ENCODE assay signal across 28 mouse cellular contexts in genomic region chr10:78594157-78594556, GRCm38 (mm10). TPM values are rescaled to one million over a fixed set of nuclear protein-coding genes. Genes with fewer than 3 reads are reported as not detected.
DNase-seq lines count a peak whose midpoint lies in the region; ATAC-seq lines count a peak whose summit lies in the region.
"Had no signal": no experiment of that assay in that cellular context is flagged by ENCODE, and none has a peak within 500 bp of the region (broad histone marks: within the 10 kb centered on the region; RNA-seq: fewer than 3 reads in every experiment).

No protein-coding gene starts in this region.

- WGBS in forebrain, embryonic 11.5 days, result 84% methylated on average over 6 of the region's 6 CpGs
- WGBS in forebrain, embryonic 10.5 days, result 84% methylated on average over 6 of the region's 6 CpGs

- no peak overlapping the region for H3K4me3 ChIP-seq in forebrain, embryonic 11.5 days (ENCODE audit: low read depth, low read length)
- no peak overlapping the region for H3K4me3 ChIP-seq in forebrain, embryonic 10.5 days
- H3K4me3 ChIP-seq: forebrain, embryonic 12.5 days; hindbrain, embryonic 10.5 days; limb, embryonic 12.5 days; midbrain, embryonic 12.5 days had no signal

- DNase-seq in forebrain, embryonic 11.5 days (ENCODE audit: low spot score), result peak; percentile 32
- no peak for DNase-seq in forebrain, embryonic 10.5 days (ENCODE audit: extremely low spot score, low spot score)
- peak; percentile 23 to 64 for DNase-seq in kidney, postnatal 25 days
- DNase-seq in kidney, postnatal 10 days, result no peak
- DNase-seq in thymus, postnatal 25 days, result peak; percentile 39
- no peak for DNase-seq in thymus, postnatal 36 days
- peak; percentile 46 for DNase-seq in thymus, postnatal 4 days
- no peak for DNase-seq in c-Kit-positive CD71-positive TER-119-positive erythroid progenitor cells, embryonic 14.5 days (ENCODE audit: low spot score)
- DNase-seq: adrenal gland, adult 8-10 months; cerebellum, adult 18-20 months; cerebellum, postnatal 14 days; heart, postnatal 10 days; liver, postnatal 0 days; lung, postnatal 14 days; right cerebral cortex, postnatal 25 days had no signal

- no peak for ATAC-seq in forebrain, embryonic 11.5 days (replicated peaks; ENCODE audit: low FRiP score)
- ATAC-seq: hindbrain, postnatal 0 days; liver, postnatal 0 days had no signal

- H3K27ac ChIP-seq in forebrain, embryonic 11.5 days (ENCODE audit: low read depth, low read length), result no peak overlapping the region
- H3K27ac ChIP-seq in forebrain, embryonic 10.5 days, result no peak overlapping the region
- H3K27ac ChIP-seq: forebrain, embryonic 12.5 days; hindbrain, embryonic 10.5 days; hindbrain, postnatal 0 days; limb, embryonic 12.5 days; midbrain, embryonic 12.5 days had no signal

- peaks cover 7% of the 10 kb centered on the region for H3K4me1 ChIP-seq in forebrain, embryonic 11.5 days (replicated peaks; ENCODE audit: control insufficient read depth, insufficient read depth, low read length)
- peaks cover 25% of the 10 kb centered on the region for H3K4me1 ChIP-seq in forebrain, embryonic 10.5 days

- H3K9ac ChIP-seq in forebrain, embryonic 11.5 days (ENCODE audit: low read length), result no peak overlapping the region
- H3K9ac ChIP-seq: forebrain, embryonic 12.5 days; limb, embryonic 12.5 days; liver, postnatal 0 days; midbrain, embryonic 12.5 days had no signal

- H3K9me3 ChIP-seq in forebrain, embryonic 11.5 days (ENCODE audit: control insufficient read depth, low read length), result no peaks in the 10 kb centered on the region
- no peaks in the 10 kb centered on the region for H3K9me3 ChIP-seq in forebrain, embryonic 10.5 days
- H3K9me3 ChIP-seq: forebrain, embryonic 12.5 days; G1E; hindbrain, embryonic 10.5 days; limb, embryonic 12.5 days; midbrain, embryonic 12.5 days had no signal

- H3K36me3 ChIP-seq in forebrain, embryonic 11.5 days (ENCODE audit: control insufficient read depth, insufficient read depth, low read length), result no peaks in the 10 kb centered on the region
- peaks cover 9% of the 10 kb centered on the region for H3K36me3 ChIP-seq in forebrain, embryonic 10.5 days (replicated peaks)
- H3K36me3 ChIP-seq: G1E; midbrain, embryonic 12.5 days had no signal

- H3K27me3 ChIP-seq in forebrain, embryonic 11.5 days (ENCODE audit: control insufficient read depth, insufficient read depth, low read length), result no peaks in the 10 kb centered on the region
- no peaks in the 10 kb centered on the region for H3K27me3 ChIP-seq in forebrain, embryonic 10.5 days (ENCODE audit: poor library complexity, severe bottlenecking)
- H3K27me3 ChIP-seq: limb, embryonic 12.5 days; midbrain, embryonic 12.5 days had no signal

- no peak overlapping the region for H3K4me2 ChIP-seq in forebrain, embryonic 11.5 days (ENCODE audit: low read depth, low read length, severe bottlenecking)
- H3K4me2 ChIP-seq: forebrain, embryonic 12.5 days; heart, embryonic 11.5 days; limb, embryonic 12.5 days; liver, embryonic 11.5 days; midbrain, embryonic 12.5 days had no signal

RNA-seq across cellular contexts. Expression of gene Syde1, which starts 2.4 kb away (rescaled TPM):
- polyA plus RNA-seq in forebrain, embryonic 11.5 days (2014; fragmentation: Nextera tagmentation; extraction: Ambion mirVana), result 13.5 and 14.3 TPM in 2 replicates
- polyA plus RNA-seq in forebrain, embryonic 10.5 days (2016; fragmentation: Nextera tagmentation; extraction: Ambion mirVana), result 13.3 and 14.8 TPM in 2 replicates
- polyA plus RNA-seq: G1E had no signal

RNA-seq across cellular contexts. Expression of gene Ilvbl, which starts 20.0 kb away (rescaled TPM):
- 22.6 and 29.4 TPM in 2 replicates for polyA plus RNA-seq in forebrain, embryonic 11.5 days (2014; fragmentation: Nextera tagmentation; extraction: Ambion mirVana)
- 33.0 and 33.3 TPM in 2 replicates for polyA plus RNA-seq in forebrain, embryonic 10.5 days (2016; fragmentation: Nextera tagmentation; extraction: Ambion mirVana)

RNA-seq across cellular contexts. Expression of gene Olfr1357, which starts 23.7 kb away (rescaled TPM):
- not detected in 2 replicates for polyA plus RNA-seq in forebrain, embryonic 11.5 days (2014; fragmentation: Nextera tagmentation; extraction: Ambion mirVana)
- polyA plus RNA-seq in forebrain, embryonic 10.5 days (2016; fragmentation: Nextera tagmentation; extraction: Ambion mirVana), result not detected in 2 replicates
- polyA plus RNA-seq: embryonic facial prominence, embryonic 11.5 days; forebrain, embryonic 12.5 days; G1E; heart, embryonic 11.5 days; hindbrain, embryonic 10.5 days; hindbrain, postnatal 0 days; kidney, embryonic 14.5 days; limb, embryonic 12.5 days; liver, embryonic 11.5 days; liver, postnatal 0 days; midbrain, embryonic 12.5 days; neural tube, embryonic 11.5 days; spleen, adult 2 months; testis, adult 2 months had no signal

Comparison
In these comparisons a context has a peak if more than half of its experiments do, and no peak if none do; other contexts are left out.
1. DNase-seq: peak in forebrain, embryonic 11.5 days (single experiment), kidney, postnatal 25 days (2 of 2), thymus, postnatal 25 days (single experiment) and thymus, postnatal 4 days (single experiment); none in forebrain, embryonic 10.5 days (single experiment), kidney, postnatal 10 days (single experiment), thymus, postnatal 36 days (0 of 2) and c-Kit-positive CD71-positive TER-119-positive erythroid progenitor cells, embryonic 14.5 days (single experiment).